Mouse (Mus musculus) CH12.LX (cell line): ENCODE measurements around the gene Anapc5. TPM values are rescaled to one million over a fixed set of nuclear protein-coding genes. Genes with fewer than 3 reads are reported as not detected.

Experiments
- DNase-seq: peaks from one replicate; pipeline ENCODE4 v3.0.0-alpha.2; 2013; ENCODE audit errors: extremely low read depth
- H3K27ac ChIP-seq: 2 replicates; pipeline ENCODE4 v1.5.1; 2012; ENCODE audit warnings: low read depth, mild to moderate bottlenecking, control low read depth, moderate library complexity; ENCODE audit not compliant: insufficient read depth
- H3K27me3 ChIP-seq: replicated peaks from 2 replicates; pipeline ENCODE3; 2012; ENCODE audit warnings: inconsistent platforms
- H3K36me3 ChIP-seq, 2 experiments: replicated peaks in 1 of 2; 2 replicates each; pipeline versions ENCODE3 to v1.6.1; 2012; ENCODE audit warnings: inconsistent platforms in 1 of 2, low read length in 1 of 2, mild to moderate bottlenecking in 1 of 2, mixed read lengths in 1 of 2, moderate library complexity in 1 of 2; ENCODE audit not compliant: control insufficient read depth in 1 of 2, insufficient read depth in 1 of 2
- H3K4me1 ChIP-seq, 2 experiments: 2 replicates each; pipeline ENCODE4 v1.6.1; 2012; ENCODE audit warnings: inconsistent platforms in 1 of 2, moderate library complexity in 1 of 2; ENCODE audit not compliant: insufficient read depth in 2 of 2, control insufficient read depth in 1 of 2
- H3K4me2 ChIP-seq: 2 replicates; pipeline ENCODE4 v1.6.1; 2012; ENCODE audit warnings: low read depth, mild to moderate bottlenecking, control low read depth; ENCODE audit not compliant: poor library complexity, insufficient read depth, severe bottlenecking
- H3K4me3 ChIP-seq, 3 experiments: fragments of 150-350 bp in 1 of 3; sonication (generic) in 1 of 3; replicated peaks in 1 of 3; 2 replicates each; pipeline versions ENCODE3 to v1.5.1; 2011 to 2012; ENCODE audit warnings: low read depth in 2 of 3, low read length in 2 of 3, mild to moderate bottlenecking in 2 of 3, moderate library complexity in 2 of 3, control low read depth in 1 of 3, improper control_type of control experiment in 1 of 3, inconsistent platforms in 1 of 3, mixed read lengths in 1 of 3; ENCODE audit not compliant: poor library complexity in 1 of 3
- H3K79me2 ChIP-seq: replicated peaks from 2 replicates; pipeline ENCODE4 v1.6.1; 2012; ENCODE audit warnings: mild to moderate bottlenecking, moderate library complexity; ENCODE audit not compliant: control insufficient read depth, poor library complexity, insufficient read depth, severe bottlenecking; ENCODE audit errors: extremely low read depth
- H3K9ac ChIP-seq: 2 replicates; pipeline ENCODE4 v1.6.1; 2012; ENCODE audit warnings: low read depth, mild to moderate bottlenecking, control low read depth, moderate library complexity; ENCODE audit not compliant: insufficient read depth
- H3K9me3 ChIP-seq: replicated peaks from 2 replicates; pipeline ENCODE3; 2012; ENCODE audit warnings: low read length, inconsistent platforms, mixed read lengths
- BHLHE40 ChIP-seq: IDR thresholded peaks from 2 replicates; pipeline ENCODE4 v1.6.1; 2011; ENCODE audit warnings: mild to moderate bottlenecking, low read depth, low read length, improper control_type of control experiment
- CTCF ChIP-seq, 2 experiments: IDR thresholded peaks in 1 of 2; conservative IDR thresholded peaks in 1 of 2; 2 replicates each; pipeline ENCODE4 v1.5.1; 2011 to 2012; ENCODE audit warnings: low read depth in 2 of 2, low read length in 2 of 2, improper control_type of control experiment in 1 of 2, inconsistent platforms in 1 of 2, mild to moderate bottlenecking in 1 of 2, moderate library complexity in 1 of 2
- E2F4 ChIP-seq: IDR thresholded peaks from 2 replicates; pipeline ENCODE4 v1.6.1; 2011; ENCODE audit warnings: low read depth, low read length, improper control_type of control experiment; ENCODE audit not compliant: insufficient replicate concordance
- EP300 ChIP-seq: IDR thresholded peaks from 2 replicates; pipeline ENCODE4 v1.6.1; 2011; ENCODE audit warnings: low read length, improper control_type of control experiment
- HCFC1 ChIP-seq: IDR thresholded peaks from 2 replicates; pipeline ENCODE4 v1.6.1; 2012; ENCODE audit warnings: low read depth, mild to moderate bottlenecking, inconsistent platforms, low read length, improper control_type of control experiment
- JUN ChIP-seq: IDR thresholded peaks from 2 replicates; pipeline ENCODE4 v1.6.1; 2011; ENCODE audit warnings: low read depth, mild to moderate bottlenecking, low read length, improper control_type of control experiment, moderate library complexity; ENCODE audit not compliant: insufficient read depth
- MAZ ChIP-seq: IDR thresholded peaks from 2 replicates; pipeline ENCODE4 v1.6.1; 2012; ENCODE audit warnings: low read depth, mild to moderate bottlenecking, inconsistent platforms, low read length, improper control_type of control experiment, moderate library complexity
- MYC ChIP-seq: IDR thresholded peaks from 2 replicates; pipeline ENCODE4 v1.6.1; 2011; ENCODE audit warnings: low read depth, mild to moderate bottlenecking, improper control_type of control experiment, low read length
- PAX5 ChIP-seq: IDR thresholded peaks from 2 replicates; pipeline ENCODE4 v1.6.1; 2012; ENCODE audit warnings: low read length, inconsistent platforms, mixed read lengths
- RAD21 ChIP-seq: IDR thresholded peaks from 2 replicates; pipeline ENCODE4 v1.6.1; 2011; ENCODE audit warnings: low read depth, mild to moderate bottlenecking, low read length, improper control_type of control experiment, moderate library complexity
- RCOR1 ChIP-seq: conservative IDR thresholded peaks from 2 replicates; pipeline ENCODE4 v1.6.1; 2012; ENCODE audit warnings: low read depth, mild to moderate bottlenecking, inconsistent platforms, low read length, improper control_type of control experiment
- SMC3 ChIP-seq: IDR thresholded peaks from 2 replicates; pipeline ENCODE4 v1.6.1; 2011; ENCODE audit warnings: low read depth, low read length, improper control_type of control experiment
- TCF12 ChIP-seq: IDR thresholded peaks from 2 replicates; pipeline ENCODE4 v1.6.1; 2014; ENCODE audit warnings: low read depth, mild to moderate bottlenecking, inconsistent platforms, low read length, improper control_type of control experiment
- USF2 ChIP-seq: conservative IDR thresholded peaks from 2 replicates; pipeline ENCODE4 v1.6.1; 2011; ENCODE audit warnings: low read depth, low read length, improper control_type of control experiment
- ZNF384 ChIP-seq: IDR thresholded peaks from 2 replicates; pipeline ENCODE4 v1.6.1; 2012; ENCODE audit warnings: low read depth, low read length, improper control_type of control experiment, inconsistent platforms
- dilution Hi-C: fragments of 300-500 bp; cut with MboI; formaldehyde crosslinking; loops from 2 replicates; pipeline ENCODE4 v1.14.3; 2020; ENCODE audit warnings: low sequenced_read_pairs; ENCODE audit not compliant: extremely low pct_unique_long_range_greater_than_20kb, extremely low pct_ligation_motif_present
- in situ Hi-C: fragments of 300-500 bp; cut with MboI; formaldehyde crosslinking; loops from 3 replicates; pipeline ENCODE4 v1.14.3; 2019; ENCODE audit warnings: low sequenced_read_pairs, low pct_ligation_motif_present, low pct_unique_long_range_greater_than_20kb, mixed read lengths
- polyA plus RNA-seq: library from polyadenylated mRNA; unstranded; fragments of >175 nt; gene quantifications from 2 replicates; pipeline ENCODE4 v1.2.1, GENCODE M21; 2012; ENCODE audit warnings: low read depth; ENCODE audit not compliant: insufficient read length
- total RNA-seq, 2 experiments: library from RNA; depleted of rRNA; stranded (reverse); fragments of 300-350 nt in 1 of 2; fragments of >200 nt in 1 of 2; gene quantifications; 2 replicates each; pipeline ENCODE4 v1.2.3; 2012 to 2014

Anapc5 gene
- total and polyA plus RNA-seq, 3 experiments = 247 to 280 (median 252) TPM

DNA sequence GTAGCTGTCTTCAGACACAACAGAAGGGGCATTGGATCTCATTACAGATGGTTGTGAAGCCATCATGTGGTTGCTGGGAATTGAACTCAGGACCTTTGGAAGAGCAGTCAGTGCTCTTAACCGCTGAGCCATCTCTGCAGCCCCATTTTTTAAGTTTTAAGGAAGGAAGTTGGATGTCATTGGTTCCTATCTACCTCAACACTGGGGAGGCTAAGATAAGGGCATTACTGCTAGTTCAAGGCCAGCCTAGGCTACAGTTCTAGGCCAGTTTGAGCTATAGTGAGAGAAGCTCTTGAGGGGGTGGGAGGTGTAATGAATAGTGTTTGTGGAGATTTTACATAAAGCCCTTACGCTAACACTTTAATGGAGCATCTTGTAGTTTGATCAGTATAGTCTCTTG lies 41.9 kb upstream of the Anapc5 start:
- no peaks in the 10 kb centered on the region for H3K27me3 ChIP-seq
- H3K4me1 ChIP-seq = peaks cover 0 to 26% of the 10 kb centered on the region in 2 experiments; a peak in 3 of 4 replicates
- H3K4me3 ChIP-seq = no peak overlapping the region
- DNase-seq = no peak
- peaks cover 38 to 74% of the 10 kb centered on the region in 2 experiments for H3K36me3 ChIP-seq
- no peaks in the 10 kb centered on the region for H3K9me3 ChIP-seq
- no peak overlapping the region for H3K4me2 ChIP-seq
- no peak overlapping the region for H3K9ac ChIP-seq
- no peak for TF ChIP-seq BHLHE40
- no peak for TF ChIP-seq PAX5
- TF ChIP-seq RCOR1 = no peak
- TF ChIP-seq HCFC1 = no peak
- TF ChIP-seq EP300 = no peak
- no peak for TF ChIP-seq SMC3
- no peak for TF ChIP-seq E2F4
- no peak for TF ChIP-seq MAZ
- TF ChIP-seq USF2 = no peak
- no peak for TF ChIP-seq TCF12
- no peak for TF ChIP-seq JUN
- in situ Hi-C loops (no loop called here), dilution Hi-C loops (no loop called here)
- no peak overlapping the region for H3K27ac ChIP-seq
- peaks cover 10% of the 10 kb centered on the region for H3K79me2 ChIP-seq

DNA sequence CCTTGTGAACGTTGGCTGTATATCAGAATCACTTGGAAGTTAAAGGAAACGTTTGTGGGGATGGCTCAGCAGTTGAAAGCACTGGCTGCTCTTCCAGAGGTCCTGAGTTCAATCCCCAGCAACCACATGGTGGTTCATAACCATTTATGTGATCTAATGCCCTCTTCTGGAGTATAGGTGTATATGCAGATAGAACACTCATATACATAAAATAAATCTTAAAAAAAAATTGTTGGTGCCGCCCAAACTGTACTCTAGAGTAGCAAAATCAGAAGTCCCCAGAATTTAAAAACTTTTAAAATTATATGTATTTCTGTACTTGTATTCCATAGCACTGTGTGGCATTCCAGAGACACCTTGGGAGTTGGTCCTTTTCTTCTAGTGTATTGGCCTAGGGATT lies 34.7 kb upstream of the Anapc5 start:
- dilution Hi-C loops (no loop called here), in situ Hi-C loops (no loop called here)
- H3K4me1 ChIP-seq = peaks cover 7 to 43% of the 10 kb centered on the region in 2 experiments
- TF ChIP-seq CTCF (conservative IDR thresholded peaks at IDR 0.05 in 1 of 2, IDR thresholded peaks at IDR 0.05 in 1 of 2; ENCODE audit: low read depth in 2 of 2, low read length in 2 of 2) (peak in 1 of 2 experiments; percentile 49; a peak in 2 of 4 replicates), MYC (peak; percentile 76; the same call in 1 of the 2 replicates), TCF12 (no peak), ZNF384 (peak; percentile 34; the same call in 1 of the 2 replicates), SMC3 (peak; percentile 11; the same call in 1 of the 2 replicates), RAD21 (peak; percentile 25)
- no peak overlapping the region for H3K4me3 ChIP-seq
- DNase-seq = no peak
- H3K9me3 ChIP-seq = no peaks in the 10 kb centered on the region
- peaks cover 3 to 23% of the 10 kb centered on the region in 2 experiments for H3K36me3 ChIP-seq
- no peak overlapping the region for H3K9ac ChIP-seq
- no peak overlapping the region for H3K27ac ChIP-seq
- no peaks in the 10 kb centered on the region for H3K27me3 ChIP-seq
- no peak overlapping the region for H3K4me2 ChIP-seq
- H3K79me2 ChIP-seq = peaks cover 16% of the 10 kb centered on the region
